Mouse (Mus musculus): ENCODE data around the gene H2-Oa.

Gene H2-Oa

GRCm38 (mm10) chr17:34092197-34092875 lies at the start of gene H2-Oa:
H2-Oa (plus strand) TSS chr17:34092340.
- DNase-seq (ENCODE audit: low read depth, low spot score): peak; percentile 55

GRCm38 (mm10) chr17:34045941-34046340 lies 46.2 kb upstream of the H2-Oa start:
- no peak for DNase-seq (ENCODE audit: low read depth, low spot score)

GRCm38 (mm10) chr17:34047404-34048050 lies 44.6 kb upstream of the H2-Oa start:
- DNase-seq (ENCODE audit: low read depth, low spot score): peak; percentile 35

DNA sequence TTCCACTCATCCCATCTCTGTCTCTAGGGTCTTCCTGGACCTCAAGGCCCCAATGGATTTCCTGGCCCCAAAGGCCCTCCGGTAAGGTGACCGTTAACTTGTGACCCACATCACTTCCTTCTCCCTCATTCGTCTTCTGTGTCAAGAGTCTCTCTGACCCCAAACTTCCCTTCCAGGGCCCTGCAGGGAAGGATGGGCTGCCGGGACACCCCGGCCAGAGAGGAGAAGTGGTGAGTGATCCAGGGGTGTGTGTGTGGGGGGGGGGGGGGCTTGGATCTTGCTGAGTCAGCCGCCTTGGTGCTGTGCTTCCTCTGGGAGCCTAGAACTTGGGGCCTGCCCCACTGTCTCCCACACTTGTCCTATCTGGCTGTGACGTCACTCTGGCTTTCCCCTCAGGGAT lies 34.9 kb upstream of the H2-Oa start:
- no peak for DNase-seq (ENCODE audit: low read depth, low spot score)

DNA sequence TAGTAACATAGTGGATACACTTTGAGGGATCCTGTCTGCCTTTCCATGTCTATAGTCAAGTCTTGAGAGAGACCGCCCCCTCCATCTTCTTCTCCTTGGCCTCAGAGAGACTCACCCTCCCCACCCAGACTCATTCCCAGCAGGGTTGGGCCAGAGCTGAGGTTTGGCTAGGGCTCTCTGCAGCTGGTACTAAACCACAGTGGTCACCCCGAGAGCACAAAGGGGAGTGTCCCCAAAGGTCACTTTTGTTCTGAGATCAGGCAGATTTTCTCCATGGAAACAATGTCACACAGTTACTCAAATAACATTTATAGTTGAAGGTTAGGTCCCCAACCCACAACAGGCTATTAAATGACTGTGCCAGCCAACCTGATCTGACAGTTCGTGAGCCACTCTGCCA lies 23.3 kb upstream of the H2-Oa start:
- DNase-seq (ENCODE audit: low read depth, low spot score): no peak

- peak; percentile 32 for DNase-seq (ENCODE audit: low read depth, low spot score)
These were observed 20.0 kb upstream of the H2-Oa start for GRCm38 (mm10) chr17:34072091-34072490.

- peak; percentile 89 for DNase-seq (ENCODE audit: low read depth, low spot score)
These were observed 16.9 kb upstream of the H2-Oa start for GRCm38 (mm10) chr17:34075271-34075670.

DNA sequence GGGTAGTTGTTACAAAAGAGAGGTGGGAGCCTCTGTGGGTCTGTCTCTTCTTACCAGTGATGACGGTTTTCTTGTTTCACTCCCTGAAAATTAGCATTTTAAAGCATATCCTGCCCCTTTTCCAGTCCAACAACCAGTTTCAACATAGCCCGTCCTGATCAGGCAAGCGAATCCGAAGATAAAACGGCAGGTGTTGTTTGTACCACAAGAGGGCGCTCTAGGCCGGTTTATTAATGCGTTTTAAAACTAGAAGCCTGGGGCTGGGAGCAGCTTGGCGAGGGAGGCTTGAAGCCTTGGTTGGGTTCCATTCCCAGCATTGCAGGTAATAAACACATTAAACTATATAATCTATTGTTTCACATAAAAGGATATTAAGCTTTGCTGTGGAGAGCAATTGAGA lies 14.6 kb upstream of the H2-Oa start:
- peak; percentile 90 for DNase-seq (ENCODE audit: low read depth, low spot score)

DNA sequence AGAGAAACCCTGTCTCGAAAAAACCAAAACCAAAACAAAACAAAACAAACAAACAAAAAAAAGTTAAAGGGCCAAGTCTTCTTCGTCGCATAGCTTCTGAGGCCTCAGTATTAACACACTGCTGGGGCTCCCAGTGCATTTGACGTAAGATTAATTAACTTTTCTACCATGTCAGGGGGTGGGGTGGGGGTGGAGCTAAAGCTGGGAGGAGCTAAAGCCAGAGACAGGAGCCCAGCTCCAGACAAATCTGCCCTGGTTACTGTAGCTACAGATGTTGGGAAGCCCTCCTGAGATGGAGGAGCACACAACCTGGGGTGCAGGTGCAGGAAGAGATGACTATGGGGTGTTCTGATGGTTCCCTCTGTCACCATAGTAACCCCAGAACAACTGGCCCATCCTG lies 14.0 kb upstream of the H2-Oa start:
- no peak for DNase-seq (ENCODE audit: low read depth, low spot score)

DNA sequence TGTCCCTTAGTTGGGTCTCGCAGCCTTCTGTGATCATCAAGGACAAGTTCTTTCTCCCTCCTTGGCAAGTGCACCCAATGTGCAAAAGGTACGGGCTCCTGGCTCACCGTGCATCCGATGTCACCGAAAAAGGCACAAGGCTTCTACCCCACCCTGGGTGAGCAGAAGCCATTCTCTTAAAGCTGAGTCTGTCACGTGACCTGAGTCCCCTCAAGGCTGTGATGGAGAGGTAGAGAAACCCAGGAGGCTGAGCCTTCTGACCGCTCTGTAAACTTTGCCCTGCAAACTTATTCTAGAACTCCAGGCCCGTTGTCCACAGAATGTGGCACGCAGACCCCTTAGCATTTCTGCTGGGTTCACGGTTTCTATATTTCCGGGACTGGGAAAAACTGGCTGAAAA lies 13.1 kb upstream of the H2-Oa start:
- no peak for DNase-seq (ENCODE audit: low read depth, low spot score)

DNA sequence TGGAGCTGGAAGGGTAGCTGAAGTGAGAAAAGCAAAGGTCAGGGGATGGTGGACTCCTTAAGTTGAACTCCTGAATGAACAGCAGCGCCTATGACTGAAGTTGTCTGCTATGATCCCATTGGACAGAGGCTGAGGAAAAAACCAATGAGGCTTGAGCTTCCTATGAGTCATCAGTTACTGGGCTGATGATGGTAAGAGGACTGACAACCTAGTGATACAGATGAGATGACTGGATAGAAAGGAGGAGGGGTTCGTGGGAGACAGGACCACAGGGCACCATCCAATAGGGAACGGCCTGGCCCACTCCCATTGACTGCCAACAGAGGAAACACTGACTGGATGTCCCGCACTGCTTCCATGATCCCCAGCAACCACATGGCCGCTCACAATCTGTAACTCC lies 12.5 kb upstream of the H2-Oa start:
- DNase-seq (ENCODE audit: low read depth, low spot score): peak; percentile 80

- DNase-seq (ENCODE audit: low read depth, low spot score): no peak
These were observed 9.0 kb upstream of the H2-Oa start for GRCm38 (mm10) chr17:34083104-34083503.

DNA sequence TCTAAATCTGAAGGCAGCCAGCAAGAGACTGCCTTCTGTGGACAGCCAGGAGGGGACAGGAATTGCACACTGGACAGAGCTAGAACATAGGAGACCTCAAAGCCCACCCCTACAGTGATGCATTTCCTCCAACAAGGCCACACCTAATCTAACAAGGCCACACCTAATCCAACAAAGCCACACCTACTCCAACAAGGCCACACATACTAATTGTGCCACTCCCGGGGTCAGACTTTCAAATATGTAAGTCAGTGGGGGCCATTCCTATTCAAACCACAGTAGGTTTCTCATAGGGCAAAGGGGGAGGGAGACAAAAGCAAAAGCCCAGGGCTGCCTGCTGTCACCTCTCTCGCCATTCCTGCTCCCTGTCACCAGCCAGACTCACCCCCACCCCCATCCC lies 4.8 kb upstream of the H2-Oa start:
- DNase-seq (ENCODE audit: low read depth, low spot score): no peak

- DNase-seq (ENCODE audit: low read depth, low spot score): no peak
These were observed 4.0 kb upstream of the H2-Oa start for GRCm38 (mm10) chr17:34088124-34088523.

DNA sequence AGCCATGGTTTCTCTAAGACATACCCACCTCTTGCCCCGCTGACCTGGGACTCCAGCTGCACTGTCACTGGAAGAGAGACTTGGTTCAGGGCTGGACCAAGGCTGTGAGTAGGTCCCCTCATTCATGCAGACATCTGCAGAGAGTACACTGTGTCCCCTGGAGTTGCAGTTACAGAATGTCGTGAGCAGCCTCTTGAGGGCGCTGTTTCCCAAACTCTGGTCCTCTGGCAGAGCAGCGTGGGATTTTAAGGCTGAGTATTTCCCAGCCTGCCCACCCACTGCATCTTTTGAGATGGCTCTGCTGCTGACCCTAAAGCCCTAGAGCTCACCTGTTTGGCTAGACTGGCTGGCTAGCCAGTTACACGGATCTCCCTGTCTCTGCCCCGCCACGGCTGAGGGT lies 1.2 kb upstream of the H2-Oa start:
- DNase-seq (ENCODE audit: low read depth, low spot score): peak; percentile 81

DNA sequence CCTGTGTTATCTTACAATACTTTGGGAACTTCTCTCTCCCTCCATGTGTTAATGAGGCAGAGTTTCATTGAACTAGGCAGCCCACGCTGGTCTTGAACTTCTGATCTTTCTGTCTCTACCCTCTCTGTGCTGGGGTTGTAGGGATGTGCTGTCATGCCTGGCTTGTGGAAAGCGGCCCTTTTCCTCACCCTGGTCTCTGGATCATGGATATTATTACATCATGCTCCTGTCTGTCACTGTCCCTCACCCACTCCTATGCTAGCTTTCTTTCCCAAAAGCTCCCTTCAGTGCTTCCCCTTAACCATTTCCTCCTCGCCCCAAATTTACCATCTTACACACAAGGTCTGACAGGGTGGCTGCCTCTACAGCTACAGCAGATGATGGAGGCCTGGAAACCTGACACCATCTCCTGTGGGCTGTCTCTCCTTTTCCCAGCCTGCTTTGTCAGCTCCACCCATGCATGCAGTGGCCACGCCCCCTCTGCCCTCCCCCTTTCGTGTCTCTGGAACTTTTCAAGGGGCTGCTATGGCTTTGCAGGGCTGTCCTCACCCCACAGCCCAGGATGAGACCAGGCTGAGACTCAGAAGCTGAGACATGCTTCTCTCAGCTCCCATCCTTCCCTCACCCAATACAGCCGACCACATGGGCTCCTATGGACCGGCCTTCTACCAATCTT lies 1.2 kb downstream of the H2-Oa start:
- no peak for DNase-seq (ENCODE audit: low read depth, low spot score)

DNA sequence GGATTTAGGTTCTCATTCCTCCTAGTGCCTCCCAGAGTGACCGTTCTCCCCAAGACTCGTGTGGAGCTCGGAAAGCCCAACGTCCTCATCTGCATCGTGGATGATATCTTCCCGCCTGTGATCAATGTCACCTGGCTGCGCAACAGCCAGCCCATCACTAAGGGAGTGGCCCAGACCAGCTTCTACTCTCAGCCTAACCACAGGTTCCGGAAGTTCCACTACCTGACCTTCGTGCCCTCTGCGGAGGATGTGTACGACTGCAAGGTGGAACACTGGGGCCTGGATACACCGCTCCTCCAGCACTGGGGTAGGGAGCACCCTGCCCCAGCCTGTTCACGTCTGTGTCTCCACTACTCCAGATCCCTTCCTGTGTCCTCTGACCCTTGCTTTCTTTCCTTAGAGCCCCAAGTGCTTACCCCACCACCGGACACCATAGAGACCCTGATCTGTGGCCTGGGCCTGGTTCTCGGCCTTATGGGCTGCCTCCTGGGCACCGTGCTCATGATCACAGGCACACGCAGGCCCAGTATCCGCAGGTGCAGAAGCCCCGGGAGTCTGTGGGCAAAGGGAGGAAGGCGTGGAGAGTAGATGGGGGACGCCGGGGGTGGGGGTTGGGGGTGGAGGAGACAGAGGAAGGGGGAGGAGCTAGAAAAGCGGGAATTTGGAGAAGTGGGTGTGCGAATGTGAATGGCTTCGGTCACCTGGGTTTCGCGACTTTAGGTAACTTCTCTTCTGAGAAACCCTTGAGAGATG lies 2.3 kb downstream of the H2-Oa start:
- DNase-seq (ENCODE audit: low read depth, low spot score): no peak

DNA sequence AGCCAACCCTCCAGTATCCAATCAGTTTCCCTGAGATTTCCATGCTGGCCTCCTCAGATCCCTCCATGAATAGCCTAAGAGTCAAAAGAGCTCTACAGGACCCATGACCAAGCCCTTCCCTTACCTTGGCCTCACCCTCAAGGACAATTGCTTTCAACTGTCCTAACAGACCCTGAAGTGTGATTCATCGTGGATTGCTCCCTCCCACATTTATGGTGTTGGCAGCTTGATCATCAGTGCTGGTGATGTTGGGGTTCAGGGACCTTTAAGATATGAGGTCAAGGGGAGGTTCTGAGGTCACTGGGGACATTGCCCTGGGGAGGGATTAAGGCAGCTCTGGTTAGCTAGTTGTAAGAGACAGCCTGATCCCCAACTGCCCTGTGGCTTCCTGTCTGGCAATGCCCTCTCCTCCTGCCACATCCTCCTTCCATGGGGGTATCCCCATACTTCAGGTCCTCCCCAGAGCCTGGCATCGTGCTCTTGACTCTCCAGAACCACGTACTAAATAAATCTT lies 4.4 kb downstream of the H2-Oa start:
- DNase-seq (ENCODE audit: low read depth, low spot score): no peak

- DNase-seq (ENCODE audit: low read depth, low spot score): no peak
These were observed 5.1 kb downstream of the H2-Oa start for GRCm38 (mm10) chr17:34097272-34097671.

DNA sequence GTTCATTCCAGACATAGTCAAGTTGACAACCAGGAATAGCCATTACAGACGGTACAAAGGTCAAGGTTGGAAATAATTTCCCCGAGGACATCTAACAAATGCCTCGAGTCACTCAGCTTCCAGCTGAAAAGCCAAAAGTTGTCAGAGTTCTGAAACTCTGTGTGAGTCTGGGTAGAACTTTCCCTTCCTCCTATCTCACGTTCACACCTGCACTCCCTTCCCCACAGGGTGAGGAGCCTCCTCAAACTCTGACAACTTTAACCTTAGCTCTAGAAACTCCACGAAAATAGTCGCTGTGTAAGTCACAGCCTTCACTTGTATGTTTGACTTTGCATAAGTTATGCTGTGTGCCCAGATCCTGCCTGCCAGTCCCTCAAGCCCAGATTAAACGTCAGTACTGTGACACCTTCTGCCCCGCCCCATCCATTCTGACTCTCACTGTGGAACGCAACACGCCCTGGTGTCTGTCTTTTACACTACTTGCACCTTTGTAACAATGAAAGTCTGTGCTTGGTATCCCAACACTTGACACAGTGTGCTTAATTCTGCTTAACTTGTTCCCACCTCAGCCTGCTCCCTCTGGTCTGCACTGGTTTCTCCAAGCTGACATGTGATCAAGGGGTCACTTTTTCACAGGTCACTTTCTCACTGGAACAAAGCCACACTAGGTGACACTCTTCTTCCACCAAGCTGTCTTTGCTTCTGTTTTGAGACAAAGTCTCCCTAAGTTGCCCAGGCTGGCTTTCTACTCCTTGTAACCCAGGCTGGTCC lies 6.8 kb downstream of the H2-Oa start:
- no peak for DNase-seq (ENCODE audit: low read depth, low spot score)

- DNase-seq (ENCODE audit: low read depth, low spot score): no peak
These were observed 7.4 kb downstream of the H2-Oa start for GRCm38 (mm10) chr17:34099531-34099930.
